Mouse (Mus musculus) lung, postnatal 0 days (tissue): ENCODE results near the gene Dph5. TPM values are rescaled to one million over a fixed set of nuclear protein-coding genes. Genes with fewer than 3 reads are reported as not detected.

Experiments used
- ATAC-seq: fragments of 200-750 bp; cut with Nextera tagmentation; 2 replicates; pipeline ENCODE4 v1.8.0; 2017; ENCODE audit warnings: moderate library complexity
- DNase-seq: peaks from one replicate; pipeline ENCODE4 v3.0.0-alpha.2; 2016; ENCODE audit warnings: low spot score
- H3K27ac ChIP-seq: fragments of 300-500 bp; sonication (generic); 2 replicates; pipeline ENCODE4 v1.5.1; 2014; ENCODE audit warnings: antibody characterized with exemption, mild to moderate bottlenecking, low read length, mixed read lengths
- H3K27me3 ChIP-seq: fragments of 300-500 bp; sonication (generic); replicated peaks from 2 replicates; pipeline ENCODE4 v1.6.1; 2014; ENCODE audit warnings: low read length, mixed read lengths; ENCODE audit not compliant: insufficient read depth
- H3K36me3 ChIP-seq: fragments of 300-500 bp; sonication (generic); 2 replicates; pipeline ENCODE4 v1.6.1; 2014; ENCODE audit warnings: low read length, mixed read lengths; ENCODE audit not compliant: insufficient read depth
- H3K4me1 ChIP-seq: fragments of 300-500 bp; sonication (generic); 2 replicates; pipeline ENCODE4 v1.6.1; 2014; ENCODE audit warnings: antibody characterized with exemption, low read depth, low read length, mixed read lengths; ENCODE audit not compliant: insufficient read depth
- H3K4me2 ChIP-seq: fragments of 300-500 bp; sonication (generic); replicated peaks from 2 replicates; pipeline ENCODE4 v1.6.1; 2014; ENCODE audit warnings: low read depth, mild to moderate bottlenecking, low read length, moderate library complexity, mixed read lengths
- H3K4me3 ChIP-seq: fragments of 300-500 bp; sonication (generic); 2 replicates; pipeline ENCODE4 v1.5.1; 2014; ENCODE audit warnings: low read depth, low read length
- H3K9ac ChIP-seq: fragments of 300-500 bp; sonication (generic); replicated peaks from 2 replicates; pipeline ENCODE4 v1.6.1; 2014; ENCODE audit warnings: low read depth, mild to moderate bottlenecking
- H3K9me3 ChIP-seq: fragments of 300-500 bp; sonication (generic); 2 replicates; pipeline ENCODE4 v1.6.1; 2016; ENCODE audit warnings: low read length, mixed read lengths
- CTCF ChIP-seq: IDR thresholded peaks from 2 replicates; pipeline ENCODE4 v1.5.1; 2016; ENCODE audit warnings: antibody characterized with exemption, mild to moderate bottlenecking
- EP300 ChIP-seq: IDR thresholded peaks from 2 replicates; pipeline ENCODE4 v1.6.1; 2016; ENCODE audit warnings: antibody characterized with exemption, mild to moderate bottlenecking, control low read depth
- WGBS: fragments of 180-500 bp; shearing (Covaris S2); extraction: QIAGEN DNeasy Blood & Tissue Kit; methylation state at CpG from one replicate; pipeline ENCODE4 v1.1.7; 2014; 5-methylcytosine and 5-hydroxymethylcytosine counted together
- polyA plus RNA-seq: library from polyadenylated mRNA; unstranded; fragments of >200 nt; fragmentation: Nextera tagmentation; extraction: Ambion mirVana; gene quantifications from 2 replicates; pipeline ENCODE4 v1.2.1, GENCODE M21; 2015

The Dph5 gene
- polyA plus RNA-seq, 1 experiment from 2014 or later = 12.6 TPM

DNA sequence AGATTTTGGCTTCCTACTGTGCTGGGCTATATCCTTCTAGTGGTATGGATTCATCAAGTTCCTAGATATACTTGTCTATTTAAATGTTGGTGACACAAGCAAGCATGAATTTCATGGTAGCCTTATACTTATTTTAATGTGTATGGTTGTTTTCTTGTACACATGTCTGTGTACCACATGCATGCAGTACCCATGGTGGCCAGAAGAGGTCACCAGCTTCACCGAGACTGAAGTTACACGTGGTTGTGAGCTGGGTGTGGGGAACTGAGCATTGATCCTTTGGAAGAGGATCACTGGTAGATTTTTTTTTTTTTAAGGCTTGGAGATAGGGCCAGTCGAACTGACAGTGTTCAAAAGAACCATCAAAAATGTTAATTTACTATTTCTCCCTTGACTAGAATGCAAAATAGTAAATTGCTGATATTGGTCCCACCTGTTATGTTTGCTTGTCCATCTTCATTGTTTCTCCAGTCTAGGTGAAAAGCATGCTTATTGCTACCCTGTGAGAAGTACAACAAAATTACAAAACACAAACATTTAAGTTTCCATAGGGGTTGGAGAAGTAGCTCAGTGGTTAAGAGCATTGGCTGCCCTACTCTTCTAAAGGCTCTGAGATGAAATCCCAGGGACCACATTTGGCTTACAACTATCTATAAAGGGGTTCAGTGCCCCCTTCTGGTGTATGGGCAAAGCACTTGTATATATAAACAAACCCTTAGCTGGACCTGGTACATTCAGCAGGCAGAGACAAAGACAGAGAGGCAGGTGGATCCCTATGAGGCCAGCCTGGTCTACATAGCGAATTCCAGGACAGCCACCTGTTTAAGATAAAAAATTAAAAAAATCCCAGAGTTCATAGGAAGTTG lies 49.3 kb downstream of the Dph5 start:
- no peaks in the 10 kb centered on the region for H3K4me1 ChIP-seq
- 0 out of 2 replicates have a peak, but pooled peaks cover 8% of the 10 kb centered on the region for H3K36me3 ChIP-seq
- no peak overlapping the region for H3K27ac ChIP-seq
- no peak overlapping the region for H3K9ac ChIP-seq
- peak; percentile 79 for TF ChIP-seq CTCF
- TF ChIP-seq EP300 = no peak
- WGBS = 54% methylated on average over 4 of the region's 4 CpGs
- H3K4me3 ChIP-seq = no peak overlapping the region
- ATAC-seq = no peak
- H3K4me2 ChIP-seq = no peak overlapping the region
- no peaks in the 10 kb centered on the region for H3K27me3 ChIP-seq
- DNase-seq = peak; percentile 35
- no peaks in the 10 kb centered on the region for H3K9me3 ChIP-seq

DNA sequence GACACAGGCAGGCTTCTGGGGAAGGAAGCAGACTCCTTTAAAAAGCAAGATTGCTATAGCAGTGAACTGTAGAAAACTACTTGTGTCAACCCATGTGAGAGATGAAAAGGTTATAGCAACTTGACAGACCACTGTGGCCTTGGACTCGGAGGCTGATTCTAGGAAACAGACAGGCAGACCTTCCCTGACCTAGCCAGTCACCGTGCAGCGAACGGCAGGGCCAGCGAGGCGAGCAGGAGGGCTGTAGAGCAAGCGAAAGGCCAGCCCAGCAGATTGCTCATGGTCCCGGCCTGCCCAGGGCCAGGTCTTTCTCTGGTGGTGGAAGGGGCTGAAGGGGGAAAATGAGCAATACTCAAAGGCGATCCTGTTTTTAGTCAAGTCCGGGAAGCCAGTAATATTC lies 50.2 kb downstream of the Dph5 start:
- Histone ChIP-seq H3K36me3 (0 out of 2 replicates have a peak, but pooled peaks cover 8% of the 10 kb centered on the region), H3K4me2 (no peak overlapping the region), H3K9ac (no peak overlapping the region), H3K27ac (no peak overlapping the region), H3K27me3 (no peaks in the 10 kb centered on the region), H3K9me3 (no peaks in the 10 kb centered on the region), H3K4me1 (no peaks in the 10 kb centered on the region), H3K4me3 (no peak overlapping the region)
- 88% methylated on average over 10 of the region's 10 CpGs for WGBS
- TF ChIP-seq EP300 (no peak), CTCF (no peak)
- no peak for ATAC-seq
- DNase-seq = no peak

DNA sequence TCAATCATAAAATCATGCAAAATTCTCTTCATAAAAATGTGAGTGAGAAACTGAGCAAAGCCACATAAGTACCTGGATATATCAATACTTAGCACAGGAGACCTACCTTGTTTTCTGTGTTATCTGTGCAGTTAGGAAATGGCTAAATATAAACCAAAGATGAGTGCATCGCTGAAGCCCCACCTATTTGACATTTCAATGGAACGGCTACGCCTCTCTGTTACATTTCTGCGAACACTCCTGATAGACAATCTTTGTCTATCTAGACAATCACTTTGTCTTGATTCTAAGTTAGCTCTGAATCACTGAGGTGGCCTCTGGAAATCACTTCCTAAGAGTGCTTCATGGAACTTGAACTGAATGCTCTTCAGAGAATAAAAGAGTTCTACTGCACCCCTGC lies 52.9 kb downstream of the Dph5 start:
- H3K36me3 ChIP-seq = peaks cover 17% of the 10 kb centered on the region; the same call in 1 of the 2 replicates
- H3K4me2 ChIP-seq = no peak overlapping the region
- TF ChIP-seq EP300 (no peak), CTCF (no peak)
- ATAC-seq (no peak), DNase-seq (no peak)
- H3K27ac ChIP-seq = no peak overlapping the region
- H3K9ac ChIP-seq = no peak overlapping the region
- 87% methylated on average over 4 of the region's 4 CpGs for WGBS
- no peaks in the 10 kb centered on the region for H3K9me3 ChIP-seq
- no peaks in the 10 kb centered on the region for H3K4me1 ChIP-seq
- H3K27me3 ChIP-seq = no peaks in the 10 kb centered on the region
- H3K4me3 ChIP-seq = no peak overlapping the region

DNA sequence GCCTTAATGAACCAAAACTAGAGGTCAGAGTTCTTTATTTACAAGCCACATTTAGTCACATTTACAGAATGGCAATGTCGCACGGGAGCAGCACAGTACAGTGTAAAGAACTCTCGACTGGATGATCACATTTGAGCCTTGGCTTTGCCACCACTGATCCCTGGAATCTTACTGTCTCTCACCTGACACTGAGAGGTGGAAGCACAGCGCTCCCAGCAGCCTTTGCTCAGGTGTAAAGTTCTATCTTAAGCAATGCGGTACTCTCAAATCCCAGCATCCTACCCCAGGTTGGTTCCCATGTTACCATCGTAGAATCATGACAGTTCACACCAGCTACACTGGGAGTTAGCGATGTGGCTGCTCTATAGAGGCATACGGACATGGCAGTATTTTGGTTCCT lies 53.8 kb downstream of the Dph5 start:
- ATAC-seq = no peak
- Histone ChIP-seq H3K9ac (no peak overlapping the region), H3K4me3 (no peak overlapping the region), H3K9me3 (no peaks in the 10 kb centered on the region), H3K4me1 (no peaks in the 10 kb centered on the region), H3K36me3 (peaks cover 17% of the 10 kb centered on the region; the same call in 1 of the 2 replicates), H3K27me3 (no peaks in the 10 kb centered on the region), H3K4me2 (no peak overlapping the region), H3K27ac (no peak overlapping the region)
- 93% methylated on average over 8 of the region's 8 CpGs for WGBS
- DNase-seq = no peak
- TF ChIP-seq CTCF = no peak
- no peak for TF ChIP-seq EP300

DNA sequence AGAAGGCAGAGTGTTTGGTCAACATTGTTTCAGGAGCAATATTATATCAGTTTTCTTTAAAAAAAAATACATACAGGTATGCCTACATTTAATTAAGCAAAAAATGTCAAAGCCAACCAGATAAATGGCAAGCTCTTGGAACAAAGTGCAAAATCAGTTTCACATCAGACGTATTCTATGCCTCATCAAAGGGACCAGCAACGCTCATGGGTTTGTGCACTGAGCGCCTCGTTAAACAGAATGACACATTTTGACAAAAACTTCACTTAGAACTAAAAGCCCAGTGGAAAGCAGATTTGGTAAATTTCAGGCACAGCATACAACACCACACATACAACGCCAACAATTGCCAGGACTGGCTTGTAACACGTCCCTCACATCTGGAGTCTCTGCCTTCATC lies 56.7 kb downstream of the Dph5 start:
- Histone ChIP-seq H3K36me3 (peaks cover 24% of the 10 kb centered on the region; the same call in 1 of the 2 replicates), H3K4me2 (no peak overlapping the region), H3K27ac (no peak overlapping the region), H3K4me1 (no peaks in the 10 kb centered on the region), H3K27me3 (no peaks in the 10 kb centered on the region), H3K9me3 (no peaks in the 10 kb centered on the region), H3K4me3 (no peak overlapping the region), H3K9ac (no peak overlapping the region)
- ATAC-seq = no peak
- DNase-seq = no peak
- 95% methylated on average over 6 of the region's 6 CpGs for WGBS
- TF ChIP-seq EP300 = no peak
- no peak for TF ChIP-seq CTCF

DNA sequence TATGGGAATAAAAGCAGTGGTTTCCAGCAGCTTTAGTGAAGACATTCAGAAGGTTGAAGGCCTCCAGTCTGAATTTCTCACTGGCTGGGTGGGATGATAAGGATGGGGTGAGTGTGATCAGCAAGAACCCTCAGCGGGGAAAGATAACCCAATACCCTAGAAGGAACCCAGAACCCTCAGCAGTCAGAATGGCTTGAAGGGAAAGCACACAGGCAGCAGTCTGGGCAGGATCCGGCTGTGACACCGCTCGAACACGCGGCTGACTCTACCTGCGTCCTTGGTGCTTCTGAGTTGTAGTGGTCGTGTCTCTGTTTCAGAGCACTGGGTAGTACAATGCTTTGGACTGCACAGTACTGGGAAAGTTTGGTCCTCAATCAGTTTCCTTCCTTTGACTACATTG lies 58.6 kb downstream of the Dph5 start:
- peaks cover 21% of the 10 kb centered on the region for H3K36me3 ChIP-seq
- ATAC-seq (no peak), DNase-seq (no peak)
- H3K9ac ChIP-seq = no peak overlapping the region
- 92% methylated on average over 8 of the region's 8 CpGs for WGBS
- TF ChIP-seq CTCF = no peak
- TF ChIP-seq EP300 = no peak
- H3K9me3 ChIP-seq = no peaks in the 10 kb centered on the region
- no peak overlapping the region for H3K4me2 ChIP-seq
- H3K4me1 ChIP-seq = no peaks in the 10 kb centered on the region
- H3K27me3 ChIP-seq = no peaks in the 10 kb centered on the region
- no peak overlapping the region for H3K27ac ChIP-seq
- no peak overlapping the region for H3K4me3 ChIP-seq
